ENCODE assay signal across 9 mouse cellular contexts in the genomic region with DNA sequence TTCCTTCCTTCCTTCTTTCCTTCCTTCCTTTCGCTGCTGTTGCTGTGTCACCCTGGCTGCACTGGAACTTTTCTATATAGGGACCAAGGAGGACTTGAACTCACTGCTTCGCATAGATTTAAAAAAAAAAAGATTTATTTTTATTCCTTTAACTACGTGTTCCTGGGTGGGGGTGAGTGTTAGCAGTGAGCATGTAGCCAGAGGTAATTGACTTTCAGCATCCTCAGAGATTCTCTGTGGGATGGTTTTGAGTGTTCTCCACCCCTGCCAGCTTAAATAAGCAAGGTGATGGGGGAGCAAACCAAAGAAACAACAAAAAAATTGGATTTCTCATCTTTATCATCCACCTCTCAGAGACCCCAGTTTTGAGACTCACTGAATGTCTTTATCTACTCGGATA. TPM values are rescaled to one million over a fixed set of nuclear protein-coding genes. Genes with fewer than 3 reads are reported as not detected.
DNase-seq lines count a peak whose midpoint lies in the region; ATAC-seq and TF ChIP-seq lines count a peak whose summit lies in the region.
"Had no signal": no experiment of that assay in that cellular context is flagged by ENCODE, and none has a peak within 500 bp of the region (broad histone marks: within the 10 kb centered on the region; RNA-seq: fewer than 3 reads in every experiment).

No protein-coding gene starts in this region.

- H3K4me3 ChIP-seq in kidney, postnatal 0 days (replicated peaks; ENCODE audit: low read depth, low read length) = peak overlapping the region; percentile 86; the same call in 1 of the 2 replicates
- H3K4me3 ChIP-seq in embryonic facial prominence, embryonic 13.5 days = peak overlapping the region; percentile 82
- H3K4me3 ChIP-seq in intestine, embryonic 14.5 days (ENCODE audit: low read depth, low read length) = peak overlapping the region; percentile 95
- H3K4me3 ChIP-seq in midbrain, embryonic 16.5 days (ENCODE audit: low read depth, low read length) = peak overlapping the region; percentile 97

- 0 out of 2 replicates have a peak, but pooled peaks cover 8% of the 10 kb centered on the region for H3K4me1 ChIP-seq in kidney, postnatal 0 days (replicated peaks; ENCODE audit: insufficient read depth, low read length)
- H3K4me1 ChIP-seq in embryonic facial prominence, embryonic 13.5 days = peaks cover 16% of the 10 kb centered on the region
- peaks cover 15% of the 10 kb centered on the region; the same call in 1 of the 2 replicates for H3K4me1 ChIP-seq in intestine, embryonic 14.5 days (replicated peaks; ENCODE audit: control insufficient read depth, insufficient read depth, low read length)
- peaks cover 18% of the 10 kb centered on the region for H3K4me1 ChIP-seq in midbrain, embryonic 16.5 days (ENCODE audit: control insufficient read depth, insufficient read depth, low read length)

- no peak for TF ChIP-seq CTCF in kidney, postnatal 0 days (IDR thresholded peaks at IDR 0.05; ENCODE audit: low read depth)

- no peaks in the 10 kb centered on the region for H3K9me3 ChIP-seq in kidney, postnatal 0 days (replicated peaks; ENCODE audit: low read length)
- H3K9me3 ChIP-seq in embryonic facial prominence, embryonic 13.5 days = no peaks in the 10 kb centered on the region
- no peaks in the 10 kb centered on the region for H3K9me3 ChIP-seq in intestine, embryonic 14.5 days (ENCODE audit: control insufficient read depth, low read length)
- H3K9me3 ChIP-seq in midbrain, embryonic 16.5 days (replicated peaks; ENCODE audit: control insufficient read depth, low read length, poor library complexity, severe bottlenecking) = no peaks in the 10 kb centered on the region

- H3K4me2 ChIP-seq in kidney, postnatal 0 days (ENCODE audit: low read length) = peak overlapping the region; percentile 33
- H3K4me2 ChIP-seq in embryonic facial prominence, embryonic 13.5 days = peak overlapping the region; percentile 54
- H3K4me2 ChIP-seq in intestine, embryonic 14.5 days (ENCODE audit: low read length) = peak overlapping the region; percentile 41
- H3K4me2 ChIP-seq in midbrain, embryonic 16.5 days (ENCODE audit: low read length) = no peak overlapping the region

- H3K36me3 ChIP-seq in kidney, postnatal 0 days (ENCODE audit: insufficient read depth, low read length) = peaks cover 9% of the 10 kb centered on the region; the same call in 1 of the 2 replicates
- peaks cover 24% of the 10 kb centered on the region for H3K36me3 ChIP-seq in embryonic facial prominence, embryonic 13.5 days
- H3K36me3 ChIP-seq in intestine, embryonic 14.5 days (ENCODE audit: control insufficient read depth, insufficient read depth, low read length) = peaks cover 24% of the 10 kb centered on the region
- H3K36me3 ChIP-seq in midbrain, embryonic 16.5 days (ENCODE audit: control insufficient read depth, insufficient read depth, low read length) = 0 out of 2 replicates have a peak, but pooled peaks cover 8% of the 10 kb centered on the region

- ATAC-seq in kidney, postnatal 0 days (replicated peaks; ENCODE audit: low FRiP score, low read depth) = no peak
- no peak for ATAC-seq in embryonic facial prominence, embryonic 13.5 days (ENCODE audit: insufficient number of reproducible peaks, insufficient read depth, low FRiP score, low TSS enrichment, low read depth)
- ATAC-seq in intestine, embryonic 14.5 days (replicated peaks; ENCODE audit: low FRiP score, low TSS enrichment, low read depth) = no peak
- ATAC-seq in midbrain, embryonic 16.5 days = no peak
- no peak for ATAC-seq in monocyte, adult 5-6 weeks (replicated peaks; ENCODE audit: insufficient number of reproducible peaks, low FRiP score, low TSS enrichment, poor library complexity, severe bottlenecking)

- no peaks in the 10 kb centered on the region for H3K27me3 ChIP-seq in kidney, postnatal 0 days (ENCODE audit: insufficient read depth, low read length)
- H3K27me3 ChIP-seq in embryonic facial prominence, embryonic 13.5 days = peaks cover 5% of the 10 kb centered on the region; the same call in 1 of the 2 replicates
- H3K27me3 ChIP-seq in intestine, embryonic 14.5 days (replicated peaks; ENCODE audit: control insufficient read depth, insufficient read depth, low read length) = no peaks in the 10 kb centered on the region
- no peaks in the 10 kb centered on the region for H3K27me3 ChIP-seq in midbrain, embryonic 16.5 days (ENCODE audit: control insufficient read depth, insufficient read depth, low read depth, low read length)
- H3K27me3 ChIP-seq: Patski had no signal

- H3K9ac ChIP-seq in kidney, postnatal 0 days (ENCODE audit: low read depth, low read length) = no peak overlapping the region
- H3K9ac ChIP-seq in embryonic facial prominence, embryonic 13.5 days = peak overlapping the region; percentile 97; the same call in 1 of the 2 replicates
- H3K9ac ChIP-seq in intestine, embryonic 14.5 days (ENCODE audit: low read length) = peak overlapping the region; percentile 92
- no peak overlapping the region for H3K9ac ChIP-seq in midbrain, embryonic 16.5 days (ENCODE audit: low read depth, low read length)

- DNase-seq in kidney, postnatal 0 days (ENCODE audit: low spot score) = no peak
- DNase-seq in kidney, adult 9 months = no peak
- DNase-seq in intestine, embryonic 14.5 days (ENCODE audit: low spot score) = no peak
- no peak for DNase-seq in left cerebral cortex, adult 11 months (ENCODE audit: low spot score)
- no peak for DNase-seq in layer of hippocampus, postnatal 14 days (ENCODE audit: low spot score in 2 of 2)

- no peak overlapping the region for H3K27ac ChIP-seq in kidney, postnatal 0 days
- H3K27ac ChIP-seq in embryonic facial prominence, embryonic 13.5 days = peak overlapping the region; percentile 76
- peak overlapping the region; percentile 57; the same call in 1 of the 2 replicates for H3K27ac ChIP-seq in intestine, embryonic 14.5 days (ENCODE audit: low read depth)
- no peak overlapping the region for H3K27ac ChIP-seq in midbrain, embryonic 16.5 days (ENCODE audit: low read length)

- 67% methylated on average over 4 of the region's 4 CpGs for WGBS in kidney, postnatal 0 days
- WGBS in embryonic facial prominence, embryonic 13.5 days = 74% methylated on average over 4 of the region's 4 CpGs
- 77% methylated on average over 4 of the region's 4 CpGs for WGBS in intestine, embryonic 14.5 days
- WGBS in midbrain, embryonic 16.5 days = 74% methylated on average over 4 of the region's 4 CpGs

RNA-seq across cellular contexts. Expression of gene Tmed2, which starts 0.6 kb away (rescaled TPM):
- polyA plus RNA-seq in kidney, postnatal 0 days (2015; fragmentation: Nextera tagmentation; extraction: Ambion mirVana) = 561 and 572 TPM in 2 replicates
- polyA plus RNA-seq in embryonic facial prominence, embryonic 13.5 days (2015; fragmentation: Nextera tagmentation; extraction: Ambion mirVana) = 508 and 520 TPM in 2 replicates
- polyA plus RNA-seq in intestine, embryonic 14.5 days (2014; fragmentation: Nextera tagmentation; extraction: Ambion mirVana) = 530 and 550 TPM in 2 replicates
- polyA plus RNA-seq in midbrain, embryonic 16.5 days (2015; fragmentation: Nextera tagmentation; extraction: Ambion mirVana) = 340 and 348 TPM in 2 replicates
- 100 to 1,000 TPM in 1 of 2 experiments, 10 to 100 TPM in 1; 98.4 to 100 TPM for total RNA-seq in layer of hippocampus, postnatal 14 days (2021)
- 574 to 1,047 TPM (median 1,041 TPM) in 3 replicates for total RNA-seq in monocyte, adult 5-6 weeks (2017)

RNA-seq across cellular contexts. Expression of gene Rilpl1, which starts 8.7 kb away (rescaled TPM):
- 24.2 and 27.2 TPM in 2 replicates for polyA plus RNA-seq in kidney, postnatal 0 days (2015; fragmentation: Nextera tagmentation; extraction: Ambion mirVana)
- 23.3 and 24.5 TPM in 2 replicates for polyA plus RNA-seq in embryonic facial prominence, embryonic 13.5 days (2015; fragmentation: Nextera tagmentation; extraction: Ambion mirVana)
- polyA plus RNA-seq in intestine, embryonic 14.5 days (2014; fragmentation: Nextera tagmentation; extraction: Ambion mirVana) = 14.9 and 16.6 TPM in 2 replicates
- 10.6 and 11.7 TPM in 2 replicates for polyA plus RNA-seq in midbrain, embryonic 16.5 days (2015; fragmentation: Nextera tagmentation; extraction: Ambion mirVana)
- total RNA-seq in layer of hippocampus, postnatal 14 days (2021) = 10 to 100 TPM; 41.6 TPM
- 1.4 to 3.0 TPM in 2 of 3 replicates, not detected in the other for total RNA-seq in monocyte, adult 5-6 weeks (2017)

RNA-seq across cellular contexts. Expression of gene Ddx55, which starts 12.8 kb away (rescaled TPM):
- 7.5 and 8.3 TPM in 2 replicates for polyA plus RNA-seq in kidney, postnatal 0 days (2015; fragmentation: Nextera tagmentation; extraction: Ambion mirVana)
- polyA plus RNA-seq in embryonic facial prominence, embryonic 13.5 days (2015; fragmentation: Nextera tagmentation; extraction: Ambion mirVana) = 19.3 and 19.6 TPM in 2 replicates
- 15.2 and 16.1 TPM in 2 replicates for polyA plus RNA-seq in intestine, embryonic 14.5 days (2014; fragmentation: Nextera tagmentation; extraction: Ambion mirVana)
- 25.7 and 27.8 TPM in 2 replicates for polyA plus RNA-seq in midbrain, embryonic 16.5 days (2015; fragmentation: Nextera tagmentation; extraction: Ambion mirVana)
- 10 to 100 TPM; 22.8 to 25.5 TPM for total RNA-seq in layer of hippocampus, postnatal 14 days (2021)
- total RNA-seq in monocyte, adult 5-6 weeks (2017) = 23.3 to 32.0 TPM (median 28.7 TPM) in 3 replicates

RNA-seq across cellular contexts. Expression of gene Eif2b1, which starts 39.0 kb away (rescaled TPM):
- polyA plus RNA-seq in kidney, postnatal 0 days (2015; fragmentation: Nextera tagmentation; extraction: Ambion mirVana) = 64.4 and 66.0 TPM in 2 replicates
- polyA plus RNA-seq in embryonic facial prominence, embryonic 13.5 days (2015; fragmentation: Nextera tagmentation; extraction: Ambion mirVana) = 74.1 and 76.3 TPM in 2 replicates
- 99.2 and 99.6 TPM in 2 replicates for polyA plus RNA-seq in intestine, embryonic 14.5 days (2014; fragmentation: Nextera tagmentation; extraction: Ambion mirVana)
- polyA plus RNA-seq in midbrain, embryonic 16.5 days (2015; fragmentation: Nextera tagmentation; extraction: Ambion mirVana) = 62.1 and 63.6 TPM in 2 replicates
- 10 to 100 TPM; 43.0 to 43.4 TPM for total RNA-seq in layer of hippocampus, postnatal 14 days (2021)
- 21.2 to 26.1 TPM (median 23.4 TPM) in 3 replicates for total RNA-seq in monocyte, adult 5-6 weeks (2017)

RNA-seq across cellular contexts. Expression of gene Gtf2h3, which starts 39.0 kb away (rescaled TPM):
- 44.6 and 49.3 TPM in 2 replicates for polyA plus RNA-seq in kidney, postnatal 0 days (2015; fragmentation: Nextera tagmentation; extraction: Ambion mirVana)
- polyA plus RNA-seq in embryonic facial prominence, embryonic 13.5 days (2015; fragmentation: Nextera tagmentation; extraction: Ambion mirVana) = 69.1 and 72.3 TPM in 2 replicates
- 75.5 and 84.2 TPM in 2 replicates for polyA plus RNA-seq in intestine, embryonic 14.5 days (2014; fragmentation: Nextera tagmentation; extraction: Ambion mirVana)
- polyA plus RNA-seq in midbrain, embryonic 16.5 days (2015; fragmentation: Nextera tagmentation; extraction: Ambion mirVana) = 46.6 and 48.6 TPM in 2 replicates
- total RNA-seq in layer of hippocampus, postnatal 14 days (2021) = 10 to 100 TPM; 28.5 to 33.2 TPM
- 12.7 to 25.2 TPM (median 15.0 TPM) in 3 replicates for total RNA-seq in monocyte, adult 5-6 weeks (2017)

Comparison
In these comparisons a context has a peak if more than half of its experiments do, and no peak if none do; other contexts are left out.
1. H3K27ac ChIP-seq: peak in embryonic facial prominence, embryonic 13.5 days (single experiment) and intestine, embryonic 14.5 days (single experiment); none in kidney, postnatal 0 days (single experiment) and midbrain, embryonic 16.5 days (single experiment).
2. H3K9ac ChIP-seq: peak in embryonic facial prominence, embryonic 13.5 days (single experiment) and intestine, embryonic 14.5 days (single experiment); none in kidney, postnatal 0 days (single experiment) and midbrain, embryonic 16.5 days (single experiment).
3. Peak in every context shown above with its lines, with median percentiles within 50 percentile points of each other: H3K4me3 ChIP-seq.